Comparison of ENCODE assay signal across 11 mouse cellular contexts in genomic region chr6:122662551-122663264, GRCm38 (mm10). TPM values are rescaled to one million over a fixed set of nuclear protein-coding genes. Genes with fewer than 3 reads are reported as not detected.
DNase-seq lines count a peak whose midpoint lies in the region; ATAC-seq and TF ChIP-seq lines count a peak whose summit lies in the region.
"Had no signal": no experiment of that assay in that cellular context is flagged by ENCODE, and none has a peak within 500 bp of the region (broad histone marks: within the 10 kb centered on the region; RNA-seq: fewer than 3 reads in every experiment).

No protein-coding gene starts in this region.

- H3K36me3 ChIP-seq in lung, embryonic 14.5 days (ENCODE audit: insufficient read depth) = no peaks in the 10 kb centered on the region
- no peaks in the 10 kb centered on the region for H3K36me3 ChIP-seq in hindbrain, embryonic 12.5 days

- TF ChIP-seq POLR2A in lung, adult 2 months (IDR thresholded peaks at IDR 0.05; ENCODE audit: borderline replicate concordance, extremely low read depth, low read depth, low read length) = no peak

- H3K9me3 ChIP-seq in lung, embryonic 14.5 days (ENCODE audit: low read depth, low read length) = no peaks in the 10 kb centered on the region
- no peaks in the 10 kb centered on the region for H3K9me3 ChIP-seq in hindbrain, embryonic 12.5 days (replicated peaks)

- no peak overlapping the region for H3K4me2 ChIP-seq in lung, embryonic 14.5 days
- H3K4me2 ChIP-seq in hindbrain, embryonic 12.5 days (replicated peaks) = no peak overlapping the region

- no peak overlapping the region for H3K4me3 ChIP-seq in lung, embryonic 14.5 days (ENCODE audit: low read depth, low read length)
- no peak overlapping the region for H3K4me3 ChIP-seq in lung, adult 2 months (replicated peaks; ENCODE audit: extremely low read depth, low read depth, low read length)
- H3K4me3 ChIP-seq in hindbrain, embryonic 12.5 days = no peak overlapping the region

- no peak overlapping the region for H3K9ac ChIP-seq in lung, embryonic 14.5 days
- H3K9ac ChIP-seq in hindbrain, embryonic 12.5 days = no peak overlapping the region

- peak; percentile 43 for DNase-seq in lung, embryonic 14.5 days
- DNase-seq in lung, adult 2 months = no peak
- peak; percentile 42 to 64 for DNase-seq in adrenal gland, postnatal 36 days
- DNase-seq in kidney, adult 8-10 months = peak; percentile 70 to 82
- peak; percentile 15 for DNase-seq in lung, postnatal 36 days
- no peak for DNase-seq in spleen, postnatal 4 days (ENCODE audit: low spot score in 2 of 2)
- DNase-seq: gastrocnemius, postnatal 25 days had no signal

- WGBS in lung, embryonic 14.5 days = 29% methylated on average over 22 of the region's 22 CpGs
- WGBS in lung, adult 2 months = 36% methylated on average over 22 of the region's 22 CpGs
- WGBS in hindbrain, embryonic 12.5 days = 36% methylated on average over 22 of the region's 22 CpGs

- no peak overlapping the region for H3K27ac ChIP-seq in lung, embryonic 14.5 days (ENCODE audit: low read depth)
- no peak overlapping the region for H3K27ac ChIP-seq in hindbrain, embryonic 12.5 days

- H3K4me1 ChIP-seq in lung, embryonic 14.5 days (ENCODE audit: insufficient read depth) = no peaks in the 10 kb centered on the region
- no peaks in the 10 kb centered on the region for H3K4me1 ChIP-seq in lung, adult 2 months (ENCODE audit: control insufficient read depth, insufficient read depth, low read length)
- no peaks in the 10 kb centered on the region for H3K4me1 ChIP-seq in hindbrain, embryonic 12.5 days

- no peak for TF ChIP-seq CTCF in lung, embryonic 14.5 days (IDR thresholded peaks at IDR 0.05; ENCODE audit: low read depth)
- no peak for TF ChIP-seq CTCF in lung, adult 2 months (IDR thresholded peaks at IDR 0.05; ENCODE audit: insufficient read depth, low read length)

- H3K27me3 ChIP-seq in lung, embryonic 14.5 days (ENCODE audit: insufficient read depth, low read length) = no peaks in the 10 kb centered on the region
- H3K27me3 ChIP-seq in hindbrain, embryonic 12.5 days = peaks cover 18% of the 10 kb centered on the region

- ATAC-seq in lung, embryonic 14.5 days (ENCODE audit: insufficient read depth) = no peak
- no peak for ATAC-seq in hindbrain, embryonic 12.5 days (ENCODE audit: low FRiP score)

RNA-seq across cellular contexts. Expression of gene Dppa3, which starts 36.5 kb away (rescaled TPM):
- not detected in 2 replicates for polyA plus RNA-seq in lung, embryonic 14.5 days (2014; fragmentation: Nextera tagmentation; extraction: Ambion mirVana)
- polyA plus RNA-seq in lung, adult 2 months (2012; rRNA removed) = not detected in 2 replicates
- not detected for total RNA-seq in adrenal gland, postnatal 36 days (2021)
- polyA plus RNA-seq in hindbrain, embryonic 12.5 days (2016; fragmentation: Nextera tagmentation; extraction: Ambion mirVana) = not detected in 2 replicates
- total RNA-seq: gastrocnemius, postnatal 25 days; left cerebral cortex, postnatal 10 days; midbrain, postnatal 0 days had no signal
- polyA plus RNA-seq: midbrain, postnatal 0 days; spleen, adult 2 months had no signal

RNA-seq across cellular contexts. Expression of gene Nanog, which starts 44.6 kb away (rescaled TPM):
- polyA plus RNA-seq in lung, embryonic 14.5 days (2014; fragmentation: Nextera tagmentation; extraction: Ambion mirVana) = 0.15 and 0.43 TPM in 2 replicates
- polyA plus RNA-seq in lung, adult 2 months (2012; rRNA removed) = 0.09 and 0.28 TPM in 2 replicates
- not detected for total RNA-seq in adrenal gland, postnatal 36 days (2021)
- polyA plus RNA-seq in hindbrain, embryonic 12.5 days (2016; fragmentation: Nextera tagmentation; extraction: Ambion mirVana) = 0.14 and 0.27 TPM in 2 replicates
- total RNA-seq: gastrocnemius, postnatal 25 days; left cerebral cortex, postnatal 10 days had no signal
- polyA plus RNA-seq: spleen, adult 2 months had no signal

RNA-seq across cellular contexts. Expression of gene Gdf3, which starts 52.8 kb away (rescaled TPM):
- not detected in 2 replicates for polyA plus RNA-seq in lung, embryonic 14.5 days (2014; fragmentation: Nextera tagmentation; extraction: Ambion mirVana)
- not detected in 2 replicates for polyA plus RNA-seq in lung, adult 2 months (2012; rRNA removed)
- not detected for total RNA-seq in adrenal gland, postnatal 36 days (2021)
- polyA plus RNA-seq in hindbrain, embryonic 12.5 days (2016; fragmentation: Nextera tagmentation; extraction: Ambion mirVana) = 0.09 TPM in 1 of 2 replicates, not detected in the other
- total RNA-seq: gastrocnemius, postnatal 25 days; left cerebral cortex, postnatal 10 days; midbrain, postnatal 0 days had no signal
- polyA plus RNA-seq: midbrain, postnatal 0 days had no signal

Comparison
In these comparisons a context has a peak if more than half of its experiments do, and no peak if none do; other contexts are left out.
1. DNase-seq: peak in lung, embryonic 14.5 days (single experiment), adrenal gland, postnatal 36 days (2 of 2), kidney, adult 8-10 months (2 of 2) and lung, postnatal 36 days (single experiment); none in lung, adult 2 months (single experiment) and spleen, postnatal 4 days (0 of 2).